Mouse (Mus musculus) olfactory bulb, adult 2 months (tissue): Measurements from ENCODE around the gene Pak1.

Experiments used
- CTCF ChIP-seq: fragments of 200-500 bp; IDR thresholded peaks from 2 replicates; pipeline ENCODE4 v1.5.1; 2012; ENCODE audit warnings: low read depth, mild to moderate bottlenecking, low read length, moderate library complexity; ENCODE audit not compliant: insufficient read depth
- POLR2A ChIP-seq: fragments of 200-500 bp; IDR thresholded peaks from 2 replicates; pipeline ENCODE4 v1.6.1; 2012; ENCODE audit warnings: mild to moderate bottlenecking, low read depth, low read length, moderate library complexity; ENCODE audit not compliant: insufficient read depth

DNA sequence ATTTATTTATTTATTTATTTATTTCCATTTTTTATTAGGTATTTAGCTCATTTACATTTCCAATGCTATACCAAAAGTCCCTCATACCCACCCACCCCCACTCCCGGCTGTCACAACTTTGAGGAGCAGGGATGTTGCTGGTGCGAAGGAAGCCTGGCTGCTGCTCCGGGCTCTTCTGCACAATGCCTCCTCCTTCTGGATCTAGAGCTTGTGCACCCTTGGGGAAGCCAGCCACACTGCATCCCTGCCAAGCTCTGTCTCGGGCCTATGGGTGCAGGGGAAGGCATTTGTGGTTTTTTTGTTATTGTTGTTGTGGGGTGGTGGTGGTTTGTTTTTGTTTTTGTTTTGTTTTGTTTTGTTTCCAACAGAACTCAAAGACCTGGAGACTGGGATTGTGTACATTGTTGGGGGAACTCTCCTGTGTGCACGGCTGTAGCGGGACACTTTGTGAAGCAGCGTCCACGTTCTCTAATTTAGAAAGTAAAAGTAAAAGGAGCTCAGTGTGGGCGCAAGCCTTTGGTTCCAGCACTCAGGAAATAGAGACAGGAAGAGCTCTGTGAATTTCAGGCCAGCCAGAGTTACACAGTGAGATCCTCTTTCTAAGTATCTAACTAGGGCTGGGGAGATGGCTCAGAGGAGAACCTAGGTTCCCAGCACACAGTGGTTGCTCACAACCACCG is 39.7 kb upstream of the Pak1 start:
- TF ChIP-seq CTCF (no peak), POLR2A (no peak)
